ENCODE assay signal across 8 mouse cellular contexts in the genomic region with DNA sequence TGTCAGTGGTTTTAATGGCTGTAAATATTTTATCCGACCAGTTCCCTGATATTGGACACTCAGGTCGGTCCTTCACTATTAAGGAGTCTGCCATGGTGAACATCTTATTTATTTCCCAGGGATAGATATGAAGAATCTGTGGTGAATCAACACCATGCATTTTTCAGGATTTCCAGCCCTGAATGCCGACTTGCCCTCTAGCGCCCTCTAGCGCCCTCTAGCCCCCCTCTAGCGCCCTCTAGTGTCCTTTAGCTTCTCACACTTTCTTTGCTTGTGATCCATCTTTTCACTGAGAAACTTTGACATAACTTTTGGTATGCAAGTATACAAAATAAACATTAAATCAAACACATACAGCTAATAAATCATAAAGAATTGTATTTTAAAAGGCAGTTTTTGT. TPM values are rescaled to one million over a fixed set of nuclear protein-coding genes. Genes with fewer than 3 reads are reported as not detected.
DNase-seq lines count a peak whose midpoint lies in the region; TF ChIP-seq lines count a peak whose summit lies in the region.
"Had no signal": no experiment of that assay in that cellular context is flagged by ENCODE, and none has a peak within 500 bp of the region (broad histone marks: within the 10 kb centered on the region; RNA-seq: fewer than 3 reads in every experiment).

No protein-coding gene starts in this region.

- H3K27me3 ChIP-seq in embryonic facial prominence, embryonic 10.5 days (replicated peaks; ENCODE audit: low read depth, poor library complexity, severe bottlenecking), result no peaks in the 10 kb centered on the region
- H3K27me3 ChIP-seq in limb, embryonic 10.5 days (ENCODE audit: low read depth, poor library complexity, severe bottlenecking), result no peaks in the 10 kb centered on the region

- H3K9me3 ChIP-seq in embryonic facial prominence, embryonic 10.5 days, result no peaks in the 10 kb centered on the region
- H3K9me3 ChIP-seq in limb, embryonic 10.5 days (replicated peaks), result no peaks in the 10 kb centered on the region

- 11% methylated on average over 6 of the region's 6 CpGs for WGBS in embryonic facial prominence, embryonic 10.5 days
- WGBS in limb, embryonic 10.5 days, result 12% methylated on average over 6 of the region's 6 CpGs

- H3K36me3 ChIP-seq in embryonic facial prominence, embryonic 10.5 days (replicated peaks), result peaks cover 72% of the 10 kb centered on the region
- peaks cover 69% of the 10 kb centered on the region for H3K36me3 ChIP-seq in limb, embryonic 10.5 days

- intact Hi-C loops in left cerebral cortex, adult 2 months (cut with DNase I), result loop anchor here (2.0 kb wide), 2 partner anchors 45 to 53 kb away; no protein-coding TSS in a partner anchor

- no peak overlapping the region for H3K4me3 ChIP-seq in left cerebral cortex, adult 2 months
- no peak overlapping the region for H3K4me3 ChIP-seq in embryonic facial prominence, embryonic 10.5 days
- no peak overlapping the region for H3K4me3 ChIP-seq in limb, embryonic 10.5 days

- peak; percentile 99 for TF ChIP-seq CTCF in left cerebral cortex, adult 2 months (IDR thresholded peaks at IDR 0.05)

- H3K27ac ChIP-seq in left cerebral cortex, adult 2 months, result no peak overlapping the region
- no peak overlapping the region for H3K27ac ChIP-seq in embryonic facial prominence, embryonic 10.5 days (replicated peaks)
- no peak overlapping the region for H3K27ac ChIP-seq in limb, embryonic 10.5 days

- peak; percentile 60 to 71 for DNase-seq in left cerebral cortex, adult 2 months (ENCODE audit: extremely low spot score in 1 of 2, low spot score in 2 of 2)
- DNase-seq in left cerebral cortex, adult 11 months (ENCODE audit: low spot score), result no peak
- peak; percentile 14 for DNase-seq in MEL-GATA-1-ER (ENCODE audit: extremely low read depth, low read depth)
- peak; percentile 69 to 80 for DNase-seq in adrenal gland, postnatal 36 days
- peak; percentile 76 for DNase-seq in embryonic facial prominence, embryonic 10.5 days (ENCODE audit: low spot score)
- peak; percentile 86 for DNase-seq in limb, embryonic 10.5 days (ENCODE audit: low spot score)
- DNase-seq in right cerebral cortex, postnatal 14 days, result peak; percentile 72

- no peaks in the 10 kb centered on the region; the same call in 1 of the 2 replicates for H3K4me1 ChIP-seq in embryonic facial prominence, embryonic 10.5 days
- H3K4me1 ChIP-seq in limb, embryonic 10.5 days, result no peaks in the 10 kb centered on the region

RNA-seq across cellular contexts. Expression of a gene that starts 22.8 kb away (rescaled TPM):
- total RNA-seq in left cerebral cortex, adult 2 months (2021), result under 1 TPM; 0.51 to 0.52 TPM
- total RNA-seq in adrenal gland, postnatal 36 days (2021), result 1 to 10 TPM; 1.7 to 1.9 TPM
- polyA plus RNA-seq in embryonic facial prominence, embryonic 10.5 days (2016; fragmentation: Nextera tagmentation; extraction: Ambion mirVana), result 0.15 TPM in 1 of 2 replicates, not detected in the other
- polyA plus RNA-seq in limb, embryonic 10.5 days (2016; fragmentation: Nextera tagmentation; extraction: Ambion mirVana), result 0.19 TPM in 1 of 2 replicates, not detected in the other
- total RNA-seq: hematopoietic stem cell, adult 5-6 weeks had no signal

RNA-seq across cellular contexts. Expression of a gene that starts 45.8 kb away (rescaled TPM):
- total RNA-seq in left cerebral cortex, adult 2 months (2021), result 100 to 1,000 TPM; 217 to 242 TPM
- total RNA-seq in adrenal gland, postnatal 36 days (2021), result 1 to 10 TPM; 3.9 to 7.8 TPM
- polyA plus RNA-seq in embryonic facial prominence, embryonic 10.5 days (2016; fragmentation: Nextera tagmentation; extraction: Ambion mirVana), result 66.0 and 66.5 TPM in 2 replicates
- polyA plus RNA-seq in limb, embryonic 10.5 days (2016; fragmentation: Nextera tagmentation; extraction: Ambion mirVana), result 57.5 and 62.0 TPM in 2 replicates

Comparison
In these comparisons a context has a peak if more than half of its experiments do, and no peak if none do; other contexts are left out.
1. RNA of a gene that starts 45.8 kb away (total RNA-seq): 217 to 242 TPM in left cerebral cortex, adult 2 months; 3.9 to 7.8 TPM in adrenal gland, postnatal 36 days; every median in the first group is over 10 times any median in the second.